Mouse (Mus musculus) lung, embryonic 14.5 days (tissue): ENCODE measurements around the gene Sorcs2. TPM values are rescaled to one million over a fixed set of nuclear protein-coding genes. Genes with fewer than 3 reads are reported as not detected.

ENCODE experiments used
- ATAC-seq: fragments of 200-750 bp; cut with Nextera tagmentation; 2 replicates; pipeline ENCODE4 v1.8.0; 2017; ENCODE audit warnings: mild to moderate bottlenecking, moderate TSS enrichment, moderate library complexity; ENCODE audit not compliant: insufficient read depth
- DNase-seq: peaks from one replicate; pipeline ENCODE4 v3.0.0-alpha.2; 2015
- H3K27ac ChIP-seq: fragments of 300-500 bp; sonication (generic); 2 replicates; pipeline ENCODE4 v1.5.1; 2014; ENCODE audit warnings: low read depth, mild to moderate bottlenecking, moderate library complexity
- H3K27me3 ChIP-seq: fragments of 300-500 bp; sonication (generic); 2 replicates; pipeline ENCODE4 v1.6.1; 2014; ENCODE audit warnings: low read length, control low read depth; ENCODE audit not compliant: insufficient read depth
- H3K36me3 ChIP-seq: fragments of 300-500 bp; sonication (generic); 2 replicates; pipeline ENCODE4 v1.6.1; 2014; ENCODE audit warnings: control low read depth; ENCODE audit not compliant: insufficient read depth
- H3K4me1 ChIP-seq: fragments of 300-500 bp; sonication (generic); 2 replicates; pipeline ENCODE4 v1.6.1; 2014; ENCODE audit warnings: antibody characterized with exemption, control low read depth; ENCODE audit not compliant: insufficient read depth
- H3K4me2 ChIP-seq: fragments of 300-500 bp; sonication (generic); 2 replicates; pipeline ENCODE4 v1.6.1; 2014; ENCODE audit warnings: mild to moderate bottlenecking
- H3K4me3 ChIP-seq: fragments of 300-500 bp; sonication (generic); 2 replicates; pipeline ENCODE4 v1.5.1; 2014; ENCODE audit warnings: low read depth, low read length
- H3K9ac ChIP-seq: fragments of 300-500 bp; sonication (generic); 2 replicates; pipeline ENCODE4 v1.6.1; 2014
- H3K9me3 ChIP-seq: fragments of 300-500 bp; sonication (generic); 2 replicates; pipeline ENCODE4 v1.6.1; 2016; ENCODE audit warnings: low read depth, low read length, control low read depth
- CTCF ChIP-seq: IDR thresholded peaks from 2 replicates; pipeline ENCODE4 v1.5.1; 2016; ENCODE audit warnings: antibody characterized with exemption, low read depth
- WGBS: fragments of 180-500 bp; shearing (Covaris S2); extraction: QIAGEN DNeasy Blood & Tissue Kit; methylation state at CpG from one replicate; pipeline ENCODE4 v1.1.7; 2014; 5-methylcytosine and 5-hydroxymethylcytosine counted together
- polyA plus RNA-seq: library from polyadenylated mRNA; unstranded; fragments of >200 nt; fragmentation: Nextera tagmentation; extraction: Ambion mirVana; gene quantifications from 2 replicates; pipeline ENCODE4 v1.2.1, GENCODE M21; 2014

Gene Sorcs2
- polyA plus RNA-seq, 1 experiment from 2014 or later: 20.6 TPM

- no peaks in the 10 kb centered on the region for H3K9me3 ChIP-seq
- DNase-seq (peak; percentile 47), ATAC-seq (no peak)
- H3K4me2 ChIP-seq: no peak overlapping the region
- 63% methylated on average over 8 of the region's 8 CpGs for WGBS
- peak overlapping the region; percentile 58; the same call in 1 of the 2 replicates for H3K27ac ChIP-seq
- H3K9ac ChIP-seq: no peak overlapping the region
- no peaks in the 10 kb centered on the region for H3K27me3 ChIP-seq
- H3K4me1 ChIP-seq: peaks cover 16% of the 10 kb centered on the region; the same call in 1 of the 2 replicates
- H3K36me3 ChIP-seq: no peaks in the 10 kb centered on the region
- TF ChIP-seq CTCF: peak; percentile 52
- H3K4me3 ChIP-seq: no peak overlapping the region
Observed at GRCm38 (mm10) chr5:36320667-36321066, 77.3 kb downstream of the Sorcs2 start.

GRCm38 (mm10) chr5:36317641-36318368 is 80.1 kb downstream of the Sorcs2 start:
- 42% methylated on average over 6 of the region's 6 CpGs for WGBS
- Histone ChIP-seq H3K9me3 (no peaks in the 10 kb centered on the region), H3K27ac (no peak overlapping the region), H3K4me3 (no peak overlapping the region), H3K4me2 (no peak overlapping the region), H3K27me3 (no peaks in the 10 kb centered on the region), H3K9ac (no peak overlapping the region), H3K4me1 (peaks cover 29% of the 10 kb centered on the region), H3K36me3 (no peaks in the 10 kb centered on the region)
- peak; percentile 59 for TF ChIP-seq CTCF
- ATAC-seq (no peak), DNase-seq (no peak)

GRCm38 (mm10) chr5:36315106-36315505 is 82.8 kb downstream of the Sorcs2 start:
- TF ChIP-seq CTCF: no peak
- Histone ChIP-seq H3K27me3 (no peaks in the 10 kb centered on the region), H3K27ac (no peak overlapping the region; the same call in 1 of the 2 replicates), H3K4me3 (no peak overlapping the region), H3K4me2 (no peak overlapping the region), H3K9me3 (no peaks in the 10 kb centered on the region), H3K36me3 (no peaks in the 10 kb centered on the region), H3K9ac (no peak overlapping the region), H3K4me1 (peaks cover 19% of the 10 kb centered on the region)
- peak; percentile 13 for DNase-seq
- WGBS: 58% methylated on average over 9 of the region's 9 CpGs
- no peak for ATAC-seq

GRCm38 (mm10) chr5:36313353-36314079 is 84.4 kb downstream of the Sorcs2 start:
- peak overlapping the region; percentile 41 for H3K4me2 ChIP-seq
- DNase-seq (peak; percentile 77), ATAC-seq (peak; percentile 78)
- TF ChIP-seq CTCF: no peak
- peak overlapping the region; percentile 71 for H3K27ac ChIP-seq
- no peaks in the 10 kb centered on the region for H3K36me3 ChIP-seq
- H3K4me3 ChIP-seq: no peak overlapping the region
- WGBS: 17% methylated on average over 16 of the region's 16 CpGs
- 0 out of 2 replicates have a peak overlapping the region, but pooled peaks have one; percentile 7 for H3K9ac ChIP-seq
- H3K27me3 ChIP-seq: no peaks in the 10 kb centered on the region
- H3K4me1 ChIP-seq: peaks cover 19% of the 10 kb centered on the region
- no peaks in the 10 kb centered on the region for H3K9me3 ChIP-seq

- Histone ChIP-seq H3K27ac (peak overlapping the region; percentile 71), H3K36me3 (no peaks in the 10 kb centered on the region), H3K4me3 (no peak overlapping the region), H3K4me2 (peak overlapping the region; percentile 41), H3K4me1 (peaks cover 19% of the 10 kb centered on the region), H3K27me3 (no peaks in the 10 kb centered on the region), H3K9ac (peak overlapping the region; percentile 18; the same call in 1 of the 2 replicates), H3K9me3 (no peaks in the 10 kb centered on the region)
- peak; percentile 37 for DNase-seq
- TF ChIP-seq CTCF: no peak
- ATAC-seq: no peak
- 39% methylated on average over 6 of the region's 6 CpGs for WGBS
Observed at GRCm38 (mm10) chr5:36312926-36313325, 85.0 kb downstream of the Sorcs2 start.

- WGBS: 44% methylated on average over 7 of the region's 7 CpGs
- H3K27me3 ChIP-seq: no peaks in the 10 kb centered on the region
- TF ChIP-seq CTCF: no peak
- H3K4me2 ChIP-seq: no peak overlapping the region
- no peak overlapping the region for H3K9ac ChIP-seq
- no peaks in the 10 kb centered on the region for H3K36me3 ChIP-seq
- no peak overlapping the region for H3K27ac ChIP-seq
- DNase-seq: peak; percentile 40
- H3K9me3 ChIP-seq: no peaks in the 10 kb centered on the region
- H3K4me3 ChIP-seq: no peak overlapping the region
- H3K4me1 ChIP-seq: no peaks in the 10 kb centered on the region
- no peak for ATAC-seq
Observed at GRCm38 (mm10) chr5:36304299-36304980, 93.5 kb downstream of the Sorcs2 start.
